Mouse (Mus musculus) C2C12 (cell line): Measurements from ENCODE around the gene Enox1.

Source experiments
- CTCF ChIP-seq: IDR thresholded peaks from one replicate; pipeline ENCODE4 v1.5.1; 2011; ENCODE audit not compliant: control insufficient read depth, insufficient read depth, insufficient read length
- MYOD1 ChIP-seq: IDR thresholded peaks from one replicate; pipeline ENCODE4 v1.6.1; 2011; ENCODE audit warnings: low read depth; ENCODE audit not compliant: control insufficient read depth, insufficient read length

- no peak for TF ChIP-seq CTCF
- no peak for TF ChIP-seq MYOD1
Observed at GRCm38 (mm10) chr14:77546531-77547274, 390.1 kb downstream of the Enox1 start.
